Mouse (Mus musculus) brain, embryonic 14.5 days (tissue): ENCODE measurements around the gene Ddx39b. TPM values are rescaled to one million over a fixed set of nuclear protein-coding genes. Genes with fewer than 3 reads are reported as not detected.

ENCODE experiments used
- DNase-seq: peaks from one replicate; pipeline ENCODE4 v3.0.0-alpha.2; 2011; ENCODE audit warnings: low read depth
- CTCF ChIP-seq: fragments of 200-500 bp; IDR thresholded peaks from 2 replicates; pipeline ENCODE4 v1.5.1; 2012; ENCODE audit warnings: inconsistent platforms, mild to moderate bottlenecking, moderate library complexity, borderline replicate concordance; ENCODE audit not compliant: insufficient read depth, insufficient read length; ENCODE audit errors: extremely low read depth
- POLR2A ChIP-seq: fragments of 200-500 bp; IDR thresholded peaks from 2 replicates; pipeline ENCODE4 v1.6.1; 2012; ENCODE audit warnings: mild to moderate bottlenecking, inconsistent platforms, borderline replicate concordance; ENCODE audit not compliant: poor library complexity, insufficient read depth, insufficient read length, severe bottlenecking; ENCODE audit errors: extremely low read depth
- polyA plus RNA-seq: library from polyadenylated mRNA; depleted of rRNA; stranded (reverse); fragments of >200 nt; gene quantifications from 2 replicates; pipeline ENCODE4 v1.2.3, GENCODE M21; 2012

The Ddx39b gene
- polyA plus RNA-seq, 1 experiment, result 887 TPM

- no peak for DNase-seq
- TF ChIP-seq POLR2A (no peak), CTCF (no peak)
Observed at GRCm38 (mm10) chr17:35202442-35202841, 39.1 kb upstream of the Ddx39b start.

GRCm38 (mm10) chr17:35204494-35205379 is 36.8 kb upstream of the Ddx39b start, which contains the start of gene Lta:
Lta (minus strand) TSS chr17:35205351.
- TF ChIP-seq CTCF (no peak), POLR2A (no peak)
- no peak for DNase-seq

GRCm38 (mm10) chr17:35205380-35205769 is 36.2 kb upstream of the Ddx39b start:
- TF ChIP-seq POLR2A (no peak), CTCF (no peak)
- DNase-seq, result no peak

GRCm38 (mm10) chr17:35209785-35210535 is 31.6 kb upstream of the Ddx39b start:
- TF ChIP-seq CTCF (no peak), POLR2A (no peak)
- DNase-seq, result no peak

DNA sequence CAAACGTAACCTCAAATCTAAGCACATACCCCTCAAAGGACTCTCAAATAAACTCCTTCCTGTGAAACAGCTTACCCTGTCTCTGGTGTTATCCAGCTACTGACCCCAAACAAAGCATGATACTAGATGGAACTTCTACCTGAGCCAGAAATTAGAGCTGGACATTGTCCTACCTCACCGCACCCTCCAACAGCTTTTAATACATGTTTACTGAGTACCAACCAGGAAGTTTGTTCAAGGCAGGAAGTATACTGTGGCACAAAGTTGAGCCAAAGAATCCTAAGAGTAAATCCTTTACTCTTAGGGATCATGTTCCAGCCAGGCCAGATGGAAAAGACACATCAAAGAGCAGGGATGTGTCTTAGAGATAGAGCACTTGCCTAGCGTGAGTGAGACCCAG is 31.0 kb upstream of the Ddx39b start:
- DNase-seq, result no peak
- TF ChIP-seq CTCF (no peak), POLR2A (no peak)

GRCm38 (mm10) chr17:35213071-35213470 is 28.5 kb upstream of the Ddx39b start:
- DNase-seq, result no peak
- TF ChIP-seq CTCF, result no peak
- no peak for TF ChIP-seq POLR2A

- DNase-seq, result no peak
- TF ChIP-seq POLR2A, result no peak
- no peak for TF ChIP-seq CTCF
Observed at GRCm38 (mm10) chr17:35218516-35219193, 22.9 kb upstream of the Ddx39b start.

DNA sequence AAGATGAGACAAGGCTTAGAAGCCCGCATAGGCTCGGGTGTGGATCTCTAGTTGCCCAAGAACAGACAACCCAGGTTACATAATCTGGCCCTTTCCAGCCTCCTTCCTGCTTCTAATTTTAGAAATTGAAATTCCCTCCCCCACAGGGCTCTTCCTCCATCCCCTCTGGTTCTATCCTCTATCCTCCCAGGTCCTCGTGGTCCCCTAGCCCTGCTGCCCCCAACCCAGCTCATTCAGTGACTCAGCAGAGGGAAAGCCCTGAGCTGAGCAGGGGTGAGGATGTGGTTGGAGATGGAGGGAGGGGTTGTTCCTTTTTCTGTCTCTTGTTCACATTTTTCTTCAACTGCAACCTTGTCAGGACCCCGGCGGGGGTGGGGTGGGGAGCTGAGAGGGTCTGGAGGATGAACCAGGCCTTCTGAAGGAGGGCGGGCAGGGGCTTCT is 21.9 kb upstream of the Ddx39b start:
- TF ChIP-seq POLR2A (no peak), CTCF (no peak)

DNA sequence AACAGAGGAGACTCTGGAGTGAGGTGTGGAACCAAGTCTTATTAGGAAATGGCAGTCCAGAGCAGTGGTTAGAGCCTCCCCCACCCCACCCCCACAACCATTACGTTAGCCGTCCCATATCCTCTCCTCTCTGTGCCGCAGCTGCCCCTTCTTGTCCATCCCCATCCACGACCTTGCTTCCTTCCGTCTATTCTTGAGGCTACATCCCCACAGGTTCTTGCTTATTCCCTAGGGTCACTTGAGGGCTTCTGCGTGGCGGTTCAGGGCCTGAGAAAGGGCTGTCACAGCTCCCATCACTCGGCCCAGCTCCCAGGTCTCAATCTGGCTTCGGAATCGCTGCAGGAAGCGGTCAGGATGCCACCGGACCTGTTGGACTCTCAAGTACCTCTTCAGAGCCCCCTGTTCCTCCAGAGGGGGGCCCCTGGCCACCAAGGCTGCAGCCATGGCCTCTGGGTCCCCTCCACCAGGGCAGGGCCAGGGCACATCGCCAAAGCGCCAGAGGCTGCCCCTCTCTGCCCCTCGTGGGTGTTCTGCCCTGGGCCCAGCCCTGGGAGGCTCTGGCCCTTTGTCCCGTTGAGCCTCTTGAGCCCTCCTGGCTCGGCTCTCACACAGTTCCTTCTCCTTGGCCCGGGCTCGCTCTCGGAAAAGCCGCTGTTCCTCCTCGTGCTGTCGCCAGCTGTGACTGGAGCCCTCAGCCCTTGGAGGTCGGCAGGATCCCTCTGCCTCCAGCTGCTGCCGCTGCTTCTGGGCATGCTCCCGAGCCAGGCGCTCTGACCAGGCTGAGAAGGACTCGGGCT is 21.2 kb upstream of the Ddx39b start, which contains the start of gene Gm16181:
Gene Gm16181 (plus strand): TSS at position 679 of the 797 bp plus-strand sequence.
- no peak for DNase-seq
- TF ChIP-seq CTCF, result no peak
- no peak for TF ChIP-seq POLR2A

More for the DNA sequence above, 21.9 kb upstream of the Ddx39b start:
- no peak for DNase-seq

GRCm38 (mm10) chr17:35222299-35222698 is 19.2 kb upstream of the Ddx39b start:
- TF ChIP-seq CTCF (no peak), POLR2A (no peak)
- no peak for DNase-seq

DNA sequence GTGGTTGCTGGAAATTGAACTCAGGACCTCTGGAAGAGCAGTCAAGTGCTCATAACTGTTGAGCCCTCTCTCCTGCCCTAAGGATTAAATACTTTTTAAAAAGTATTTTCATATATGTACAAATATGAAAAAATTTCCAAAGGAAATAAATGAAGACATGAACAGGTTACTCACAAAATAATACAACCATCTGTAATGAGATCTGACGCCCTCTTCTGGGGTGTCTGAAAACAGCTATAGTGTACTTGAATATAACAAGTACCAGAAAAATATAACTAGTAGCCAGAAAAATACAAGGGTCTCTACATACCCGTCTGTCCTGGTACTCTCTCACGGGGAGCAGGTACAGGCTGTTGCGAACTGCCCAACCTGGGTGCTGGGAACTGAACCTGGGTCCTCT is 16.9 kb upstream of the Ddx39b start:
- DNase-seq, result no peak
- TF ChIP-seq CTCF, result no peak
- TF ChIP-seq POLR2A, result no peak

DNA sequence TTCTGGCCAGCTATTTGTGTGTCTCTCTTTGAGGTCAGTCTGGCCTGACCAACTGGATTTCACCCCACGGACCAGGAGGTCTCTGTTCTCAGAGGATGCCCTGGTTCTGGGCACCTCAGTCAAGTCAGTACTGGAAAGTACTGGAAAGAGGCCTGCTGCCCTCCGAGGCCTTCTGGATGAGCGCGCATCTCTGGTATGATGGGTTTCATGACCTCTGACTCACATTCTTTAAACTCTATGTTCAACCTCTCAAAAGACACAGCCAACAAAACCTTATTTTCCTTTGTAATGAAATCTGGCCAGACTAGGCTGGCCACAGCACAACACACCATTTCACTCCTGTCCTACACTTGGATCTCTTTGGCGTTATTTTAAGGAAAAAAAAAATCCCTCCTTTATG is 16.1 kb upstream of the Ddx39b start:
- TF ChIP-seq CTCF (no peak), POLR2A (no peak)
- DNase-seq, result no peak
